Mouse (Mus musculus): ENCODE measurements around the gene Pkdcc.

Gene Pkdcc

GRCm38 (mm10) chr17:83248467-83248866 lies 33.4 kb downstream of the Pkdcc start:
- no peak for DNase-seq

DNA sequence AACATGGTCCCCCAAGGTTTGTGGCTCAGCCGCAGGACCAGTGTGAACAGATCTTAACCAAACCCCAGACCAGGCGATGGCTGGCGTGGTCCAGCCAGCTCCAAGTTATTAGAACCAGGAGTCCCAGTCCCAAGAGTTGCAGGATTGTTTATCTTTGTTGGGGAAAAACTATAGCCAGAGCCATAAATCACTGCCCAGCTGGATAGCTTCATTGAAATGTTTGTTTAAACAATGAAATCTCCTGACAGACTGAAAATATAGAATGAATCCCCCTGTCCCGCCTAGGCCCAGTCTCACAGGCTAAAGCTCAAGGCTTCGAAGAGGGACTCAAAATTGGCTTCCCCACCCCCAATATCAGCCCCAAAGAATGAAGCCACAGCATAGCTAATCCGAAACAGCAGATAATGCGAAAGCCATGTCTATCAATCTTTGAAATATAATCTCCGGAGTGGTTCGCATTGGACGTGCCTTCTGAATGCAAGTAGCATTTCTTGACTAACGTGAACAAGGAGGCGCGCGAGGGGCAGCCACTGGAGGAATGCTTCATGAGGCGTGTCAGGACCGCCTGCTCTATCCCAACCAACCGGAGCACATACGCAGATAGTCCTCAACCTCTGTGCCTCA lies 35.9 kb downstream of the Pkdcc start:
- DNase-seq: peak; percentile 25

- DNase-seq: peak; percentile 68
Observed at GRCm38 (mm10) chr17:83253051-83253649, 38.1 kb downstream of the Pkdcc start.

DNA sequence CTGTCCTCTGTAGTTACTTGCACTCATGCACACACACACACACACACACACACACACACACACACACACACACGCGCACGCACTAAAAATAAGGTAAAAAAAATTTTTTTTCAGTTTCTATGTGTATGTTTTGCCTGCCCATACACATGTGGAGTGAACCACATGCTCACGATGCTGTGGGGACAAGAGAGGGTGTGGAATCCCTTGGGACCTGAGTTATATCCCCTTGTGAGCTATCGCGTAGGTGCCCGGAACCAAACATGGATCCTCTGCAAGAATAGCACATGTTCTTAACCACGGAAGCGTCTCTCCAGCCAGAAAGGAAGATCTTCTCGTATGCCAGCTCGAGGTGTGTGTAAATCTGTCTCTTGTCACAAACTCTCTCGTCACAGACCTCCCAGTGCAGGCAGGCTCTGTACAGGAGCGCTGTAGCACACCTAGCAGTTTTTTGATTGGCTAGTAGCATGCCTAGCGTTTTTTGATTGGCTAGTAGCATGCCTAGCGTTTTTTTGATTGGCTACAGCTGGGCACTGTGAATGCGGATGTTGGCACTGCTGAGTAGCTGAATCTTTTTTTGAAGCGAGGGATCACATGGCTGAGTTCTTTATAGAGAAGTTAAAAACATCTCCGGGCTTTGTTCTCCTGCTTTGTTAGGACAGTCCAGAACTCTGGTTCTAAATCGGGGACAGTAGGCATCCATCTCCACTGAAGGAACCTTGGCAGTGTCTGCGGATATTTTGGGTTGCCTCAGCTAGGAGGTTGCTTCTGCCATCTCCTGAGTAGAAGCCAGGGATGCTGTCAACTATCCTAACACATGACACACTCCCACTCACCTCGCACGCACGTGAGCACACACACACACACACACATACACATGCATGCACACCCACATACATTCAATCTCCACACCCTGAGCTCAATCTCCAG lies 52.4 kb downstream of the Pkdcc start:
- peak; percentile 71 for DNase-seq

DNA sequence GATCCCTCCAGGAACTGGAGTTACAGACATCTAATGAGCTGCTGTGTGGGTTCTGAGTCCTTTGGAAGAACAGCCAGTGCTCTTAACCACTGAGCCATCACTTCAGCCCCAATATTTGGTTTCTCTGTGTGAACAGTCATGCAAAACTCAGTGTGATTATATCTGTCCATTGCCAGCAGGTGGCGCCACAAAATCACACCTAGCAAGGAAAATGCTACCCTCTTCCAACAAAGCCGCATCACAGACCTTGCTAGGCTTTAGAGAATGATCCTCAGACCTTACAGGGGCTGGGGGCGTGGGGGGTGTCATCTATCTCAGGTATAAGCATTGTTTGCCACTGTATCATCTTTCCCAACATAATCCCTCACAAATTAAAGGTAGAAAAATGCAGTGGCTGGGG lies 56.4 kb downstream of the Pkdcc start:
- peak; percentile 92 for DNase-seq

DNA sequence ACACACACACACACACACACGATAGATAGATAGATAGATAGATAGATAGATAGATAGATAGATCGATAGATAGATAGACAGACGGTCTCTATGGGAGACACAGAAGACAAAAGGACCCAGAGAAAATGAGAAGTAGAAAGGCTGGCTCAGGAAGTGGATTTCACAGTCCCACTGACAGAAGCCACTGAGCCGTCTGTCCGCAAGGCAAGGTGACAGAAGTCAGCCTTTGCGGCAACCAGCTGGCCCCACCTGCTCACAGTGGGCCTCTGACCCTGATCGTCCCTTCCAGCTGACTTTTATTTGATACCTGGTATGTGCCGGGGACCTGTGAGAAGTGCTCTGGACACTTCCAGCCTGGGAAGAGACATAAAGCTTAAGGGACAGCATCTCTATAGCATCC lies 57.5 kb downstream of the Pkdcc start:
- DNase-seq: no peak

DNA sequence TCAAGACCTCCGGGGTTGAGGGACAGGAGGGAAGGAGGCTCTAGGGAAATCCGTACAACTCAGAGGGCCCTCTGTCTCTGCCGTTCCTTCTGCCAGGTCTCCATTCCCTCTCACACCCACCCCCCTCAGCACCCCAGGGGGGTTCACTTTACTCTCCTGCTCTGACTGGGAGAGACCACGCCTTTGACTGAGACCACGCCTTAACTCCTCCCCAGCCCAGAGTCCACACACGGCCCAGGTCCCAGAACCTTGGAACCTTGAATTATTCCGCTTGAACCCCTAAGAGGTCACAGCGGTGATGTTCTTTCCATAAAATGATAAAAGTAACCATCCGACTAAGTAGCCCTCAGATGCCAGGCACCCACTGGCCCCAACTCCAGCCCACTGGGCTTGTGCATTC lies 58.5 kb downstream of the Pkdcc start:
- DNase-seq: peak; percentile 59

DNA sequence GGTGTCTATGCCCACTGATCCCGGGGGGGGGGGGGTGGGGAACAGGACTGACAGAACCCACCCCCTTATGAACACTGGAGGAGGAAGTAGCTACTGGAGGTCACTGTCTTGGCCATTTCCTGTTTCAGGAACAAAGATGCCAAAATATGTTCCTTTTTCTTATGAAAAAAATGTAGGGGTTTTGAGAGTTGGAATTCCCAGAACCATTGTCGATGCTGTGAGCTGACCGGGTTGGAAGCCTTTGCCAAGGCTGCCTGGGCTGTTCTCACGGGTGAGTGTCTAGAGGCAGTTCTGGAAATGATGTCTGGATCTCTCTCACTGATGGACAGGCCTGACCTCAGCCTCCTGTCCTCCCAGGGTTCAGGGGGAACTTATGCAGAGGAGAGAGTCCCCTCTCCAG lies 59.0 kb downstream of the Pkdcc start:
- DNase-seq: peak; percentile 53

Measured in kidney, postnatal 10 days (tissue).